Mouse (Mus musculus): Measurements from ENCODE around the gene Prtg. TPM values are rescaled to one million over a fixed set of nuclear protein-coding genes. Genes with fewer than 3 reads are reported as not detected.

Prtg gene
- total RNA-seq, 2 experiments from 2014 or later = 1.1 to 1.7 TPM

GRCm38 (mm10) chr9:72853681-72854190 is 47.1 kb downstream of the Prtg start:
- DNase-seq (ENCODE audit: low spot score in 2 of 2) = no peak
- intact Hi-C loops (cut with DNase I) = no loop called here

- DNase-seq (ENCODE audit: low spot score in 2 of 2) = no peak
- intact Hi-C loops (cut with DNase I) = no loop called here
Measured at GRCm38 (mm10) chr9:72856721-72857120, 50.0 kb downstream of the Prtg start.

DNA sequence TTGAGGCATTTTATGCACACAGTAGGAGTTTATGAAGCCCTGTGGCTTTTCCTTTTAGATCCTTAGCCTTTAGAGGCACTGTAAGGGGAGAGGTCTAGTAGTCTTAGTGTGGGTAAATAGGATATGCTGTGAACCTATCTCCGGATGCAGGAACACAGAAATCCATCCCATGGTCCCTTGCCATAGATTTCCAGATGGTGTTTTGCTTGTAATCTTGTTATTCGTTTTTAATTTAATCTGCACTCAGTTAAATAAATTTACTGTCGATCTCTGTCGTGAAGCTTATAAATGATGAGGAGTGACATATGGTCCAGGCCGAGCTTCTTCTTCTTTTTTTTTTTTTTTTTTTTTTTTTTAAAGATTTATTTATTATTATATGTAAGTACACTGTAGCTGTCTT is 54.1 kb downstream of the Prtg start:
- no peak for DNase-seq (ENCODE audit: low spot score in 2 of 2)
- intact Hi-C loops (cut with DNase I) = no loop called here

DNA sequence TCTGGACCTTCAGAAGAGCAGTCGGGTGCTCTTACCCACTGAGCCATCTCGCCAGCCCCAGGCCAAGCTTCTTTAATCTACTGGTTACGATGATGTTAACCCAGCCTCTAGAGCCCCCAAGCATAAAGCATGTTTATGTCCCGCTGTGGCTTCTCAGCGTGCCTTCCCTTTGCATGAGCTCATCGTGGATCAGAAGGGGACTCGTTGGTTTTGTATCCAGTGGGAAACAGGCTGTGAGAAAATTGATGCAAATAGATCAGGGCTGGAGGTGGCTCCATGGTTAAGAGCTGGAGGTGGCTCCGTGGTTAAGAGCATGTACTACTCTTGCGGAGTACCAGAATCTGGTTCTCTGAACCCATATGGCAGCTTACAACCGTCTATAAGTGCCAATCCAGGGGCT is 54.6 kb downstream of the Prtg start:
- intact Hi-C loops (cut with DNase I) = no loop called here
- no peak for DNase-seq (ENCODE audit: low spot score in 2 of 2)

- DNase-seq (ENCODE audit: low spot score in 2 of 2) = no peak
- intact Hi-C loops (cut with DNase I) = no loop called here
Measured at GRCm38 (mm10) chr9:72862186-72862585, 55.5 kb downstream of the Prtg start.

DNA sequence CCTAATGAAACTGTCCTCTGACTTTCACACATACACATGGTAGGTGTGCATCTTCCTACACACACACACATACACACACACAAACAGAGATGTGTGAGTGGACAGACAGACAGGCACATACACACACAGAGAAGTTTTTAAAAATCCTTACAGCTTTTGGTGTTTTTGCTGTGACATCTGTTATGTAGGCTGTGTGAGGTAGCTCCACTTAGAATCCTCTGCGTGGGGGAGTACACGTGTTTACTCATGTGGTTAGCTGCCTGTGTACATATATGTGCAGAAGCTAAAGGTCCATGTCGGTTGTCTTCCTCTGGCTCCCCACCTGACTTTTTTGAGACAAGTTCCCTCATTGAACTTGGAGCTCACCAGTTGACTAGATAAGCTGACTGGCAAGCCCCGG is 56.3 kb downstream of the Prtg start:
- DNase-seq (ENCODE audit: low spot score in 2 of 2) = peak; percentile 17 to 60
- intact Hi-C loops (cut with DNase I) = no loop called here

GRCm38 (mm10) chr9:72863773-72864172 is 57.1 kb downstream of the Prtg start:
- DNase-seq (ENCODE audit: low spot score in 2 of 2) = peak in 1 of 2 experiments; percentile 20
- intact Hi-C loops (cut with DNase I) = no loop called here

DNA sequence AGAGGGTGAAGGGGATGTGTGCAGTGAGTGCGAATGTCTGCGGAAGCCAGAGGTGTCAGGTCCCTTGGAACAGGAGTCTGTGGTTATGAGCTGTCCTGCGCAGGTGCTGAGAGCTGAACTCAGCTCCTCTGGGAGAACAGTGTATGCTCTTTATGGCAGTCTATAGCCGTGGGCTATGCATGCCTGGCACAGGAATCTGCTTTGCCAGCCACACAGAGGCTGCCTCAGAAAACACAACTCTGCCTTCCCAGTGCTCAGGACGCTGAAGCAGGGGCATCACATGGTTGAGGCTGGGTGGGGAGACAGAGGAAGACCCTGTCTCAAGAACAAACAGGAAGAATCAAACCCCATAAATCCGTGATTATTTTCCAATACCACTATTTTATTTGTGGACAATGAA is 60.8 kb downstream of the Prtg start:
- DNase-seq (ENCODE audit: low spot score in 2 of 2) = no peak
- intact Hi-C loops (cut with DNase I) = no loop called here

DNA sequence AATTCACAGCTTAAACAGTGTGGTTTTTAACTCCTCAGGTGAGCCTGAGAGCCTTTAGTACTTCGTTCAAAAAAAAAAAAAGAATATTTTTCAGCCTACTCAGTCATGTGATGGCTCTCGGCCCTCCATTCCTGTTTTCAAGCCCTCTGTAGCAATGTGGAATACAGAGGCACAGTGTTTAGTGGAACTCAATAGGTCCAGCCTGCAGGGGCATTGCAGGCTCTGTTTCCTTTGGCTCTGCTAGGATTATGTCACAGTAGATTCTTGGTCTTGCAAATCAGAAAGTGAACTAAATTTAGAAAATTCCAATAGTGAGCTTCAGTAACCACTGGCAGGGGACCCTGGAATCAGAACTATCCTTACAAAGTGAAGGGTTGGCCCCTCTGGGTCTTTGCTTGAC is 62.1 kb downstream of the Prtg start:
- DNase-seq (ENCODE audit: low spot score in 2 of 2) = no peak
- intact Hi-C loops (cut with DNase I) = no loop called here

DNA sequence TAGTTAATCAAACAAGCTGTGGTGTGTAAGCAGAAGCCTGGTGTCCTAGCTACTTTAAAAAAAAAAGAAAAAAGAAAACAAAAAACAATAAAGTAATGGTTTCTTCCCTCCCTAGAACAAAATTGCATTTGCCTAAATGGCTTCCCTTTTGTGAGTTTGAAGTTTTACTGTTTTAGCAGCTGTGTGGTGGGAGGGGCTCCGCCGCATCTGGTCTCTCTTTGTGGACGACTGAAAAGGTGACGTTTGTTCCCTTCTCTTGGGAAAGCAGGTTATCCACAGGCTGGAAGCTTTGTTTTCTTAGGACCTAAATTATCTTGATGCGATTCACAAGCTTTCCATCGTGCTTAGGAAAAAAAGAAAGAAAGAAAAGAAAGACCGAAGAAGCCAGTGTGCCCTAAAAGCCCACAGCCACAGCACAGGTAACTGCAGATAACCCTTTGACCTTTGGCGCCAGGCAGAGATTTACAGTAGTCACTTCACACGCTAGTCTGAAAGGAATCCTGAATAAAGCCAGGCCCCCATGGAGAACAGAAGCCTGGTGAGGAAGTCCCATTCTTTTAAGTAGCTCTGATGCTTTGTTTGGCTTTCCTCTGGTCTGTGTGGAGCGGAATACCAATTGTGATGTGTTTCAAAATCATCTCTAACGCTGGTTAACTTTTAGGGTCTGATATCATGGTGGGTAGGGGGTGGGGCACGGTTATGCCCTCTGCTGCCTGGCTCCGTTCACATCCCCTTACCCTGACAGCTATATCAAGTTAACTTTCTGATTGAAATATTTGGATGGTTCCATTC is 65.0 kb downstream of the Prtg start:
- intact Hi-C loops (cut with DNase I) = no loop called here
- DNase-seq (ENCODE audit: low spot score in 2 of 2) = no peak

GRCm38 (mm10) chr9:72872298-72873130 is 65.8 kb downstream of the Prtg start:
- intact Hi-C loops (cut with DNase I) = no loop called here
- DNase-seq (ENCODE audit: low spot score in 2 of 2) = no peak

DNA sequence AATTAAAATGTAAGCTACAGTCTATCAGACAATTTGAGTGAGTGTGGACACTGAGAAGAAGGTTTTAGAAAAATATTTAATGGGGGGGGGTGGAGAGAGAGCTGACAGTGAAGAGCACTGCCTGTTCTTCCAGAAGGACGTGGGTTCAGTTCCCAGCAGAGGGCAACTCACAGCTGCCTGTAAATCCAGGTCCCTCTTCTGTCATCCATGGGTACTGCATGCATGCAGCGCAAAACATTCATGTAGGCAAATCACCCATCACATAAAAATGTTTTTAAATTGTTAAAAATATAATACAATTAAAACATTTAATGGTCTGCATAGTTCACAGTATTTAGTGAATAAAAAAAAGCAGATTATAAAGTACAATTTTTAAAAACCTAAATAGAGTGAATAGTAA is 69.2 kb downstream of the Prtg start:
- intact Hi-C loops (cut with DNase I) = no loop called here
- no peak for DNase-seq (ENCODE audit: low spot score in 2 of 2)

DNA sequence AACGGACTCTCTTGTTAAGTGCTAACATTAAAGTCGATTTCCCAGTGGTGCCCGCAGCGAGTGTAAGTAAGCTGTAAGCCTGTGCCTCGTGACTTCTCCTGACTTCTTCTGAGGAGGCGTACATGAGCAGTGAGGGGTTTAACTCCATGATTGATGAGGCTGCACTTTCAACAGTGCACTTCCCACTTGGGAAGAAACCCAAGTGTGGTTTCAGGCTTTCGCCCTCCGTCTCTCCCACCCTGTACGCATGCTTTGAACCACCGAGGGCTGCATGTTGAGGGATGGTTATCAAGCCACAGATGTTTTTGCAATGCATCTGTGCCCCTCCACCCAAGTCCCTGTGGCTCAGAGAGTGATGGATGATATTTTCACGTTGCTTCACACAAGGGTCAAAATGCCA is 71.2 kb downstream of the Prtg start:
- no peak for DNase-seq (ENCODE audit: low spot score in 2 of 2)
- intact Hi-C loops (cut with DNase I) = no loop called here

DNA sequence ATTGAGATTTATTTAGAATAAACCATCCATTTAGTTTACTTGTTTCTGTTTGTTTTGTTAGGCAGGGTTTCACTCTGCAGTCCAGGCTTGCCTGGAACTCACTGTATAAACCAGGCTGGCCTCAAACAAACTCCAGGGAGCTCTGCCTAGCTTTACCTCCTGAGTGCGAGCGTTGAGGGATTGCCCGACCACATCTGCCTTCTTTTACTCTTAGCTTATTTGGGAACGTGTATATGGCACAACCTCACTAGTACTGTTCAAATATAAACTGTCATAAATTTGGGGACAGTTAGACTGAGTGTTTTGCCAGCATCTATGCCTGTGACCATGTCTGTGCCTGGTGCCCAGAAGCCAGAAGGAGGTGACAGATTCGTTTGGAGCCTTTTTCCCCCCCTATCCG is 72.0 kb downstream of the Prtg start:
- intact Hi-C loops (cut with DNase I) = no loop called here
- DNase-seq (ENCODE audit: low spot score in 2 of 2) = no peak

DNA sequence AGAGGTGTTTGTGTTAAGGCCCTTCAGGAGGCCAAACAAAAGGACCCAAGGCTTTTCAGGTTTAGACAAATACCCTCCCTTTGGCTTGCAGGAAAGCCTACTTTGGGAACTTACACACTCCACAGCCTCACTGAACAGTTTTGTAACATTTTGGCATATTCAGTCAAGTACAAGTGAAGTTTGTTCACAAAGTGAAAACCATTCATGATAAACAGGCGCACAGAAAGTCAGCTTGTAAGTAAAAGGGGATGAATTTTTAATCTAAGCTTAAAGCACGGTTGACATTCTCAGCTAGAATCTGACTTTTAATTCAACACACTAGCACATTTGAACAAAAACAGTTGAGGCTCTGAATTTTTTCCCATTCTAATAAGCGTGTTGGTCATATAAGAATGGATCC is 72.9 kb downstream of the Prtg start:
- no peak for DNase-seq (ENCODE audit: low spot score in 2 of 2)
- intact Hi-C loops (cut with DNase I) = no loop called here

- DNase-seq (ENCODE audit: low spot score in 2 of 2) = no peak
- intact Hi-C loops (cut with DNase I) = no loop called here
Measured at GRCm38 (mm10) chr9:72880225-72880960, 73.7 kb downstream of the Prtg start.

GRCm38 (mm10) chr9:72881026-72881768 is 74.5 kb downstream of the Prtg start:
- intact Hi-C loops (cut with DNase I) = no loop called here
- peak in 1 of 2 experiments; percentile 19 for DNase-seq (ENCODE audit: low spot score in 2 of 2)

- intact Hi-C loops (cut with DNase I) = loop anchor here (1.0 to 2.0 kb wide), 2 partner anchors 77 to 118 kb away; partner anchors contain the start of gene Prtg
- peak; percentile 53 to 61 for DNase-seq (ENCODE audit: low spot score in 2 of 2)
Measured at GRCm38 (mm10) chr9:72883940-72884339, 77.3 kb downstream of the Prtg start.

GRCm38 (mm10) chr9:72889777-72890176 is 83.1 kb downstream of the Prtg start:
- peak in 1 of 2 experiments; percentile 53 for DNase-seq (ENCODE audit: low spot score in 2 of 2)
- intact Hi-C loops (cut with DNase I) = no loop called here

Data from left cerebral cortex, postnatal 25 days (tissue).